Mouse (Mus musculus) E14TG2a.4 (cell line): ENCODE measurements around the gene Itpr2.

ENCODE experiments used
- CTCF ChIP-seq: conservative IDR thresholded peaks from 2 replicates; pipeline ENCODE4 v1.5.1; 2014; ENCODE audit warnings: low read length
- NANOG ChIP-seq: IDR thresholded peaks from 2 replicates; pipeline ENCODE4 v1.6.1; 2014; ENCODE audit warnings: borderline replicate concordance, low read length, mixed read lengths
- POU5F1 ChIP-seq: IDR thresholded peaks from 2 replicates; pipeline ENCODE4 v1.6.1; 2014; ENCODE audit warnings: low read length, borderline replicate concordance

DNA sequence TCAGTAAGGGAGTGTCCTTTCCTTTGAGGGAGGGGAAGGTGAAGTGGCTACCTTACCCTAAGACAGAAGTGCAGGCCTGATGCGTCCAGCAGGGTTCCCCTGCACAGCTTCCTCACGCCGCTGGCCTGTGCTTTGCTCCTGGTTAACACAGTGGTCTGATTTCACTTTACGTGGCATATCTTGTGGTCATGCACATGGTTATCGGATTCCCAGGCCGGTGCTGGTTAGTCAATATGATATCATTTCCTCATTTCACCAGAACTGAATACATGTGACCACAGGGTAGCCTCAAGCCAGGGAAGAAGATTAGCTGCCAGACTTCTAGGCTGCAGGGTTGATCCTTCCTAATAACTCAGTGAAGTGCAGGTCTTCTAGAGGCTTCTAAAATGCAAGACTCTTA, 381.9 kb downstream of the Itpr2 start:
- TF ChIP-seq CTCF (no peak), NANOG (no peak), POU5F1 (no peak)
